Mouse (Mus musculus): ENCODE results near the gene Hist1h4n.

GRCm38 (mm10) chr13:21795584-21795983 lies 36.4 kb downstream of the Hist1h4n start:
- no peak for TF ChIP-seq POLR2A (IDR thresholded peaks at IDR 0.05; ENCODE audit: borderline replicate concordance, extremely low read depth, insufficient read depth, insufficient read length, poor library complexity, severe bottlenecking)
- TF ChIP-seq CTCF (IDR thresholded peaks at IDR 0.05; ENCODE audit: borderline replicate concordance, extremely low read depth, insufficient read depth, insufficient read length): no peak

Data from brain, embryonic 14.5 days (tissue).